Mouse (Mus musculus) midbrain, embryonic 13.5 days (tissue): ENCODE measurements at regions not wholly inside any gene's neighbourhood (a gene's known extent, or its start where the extent isn't known, plus 50 kb on each side); places are given as distances from the start of the nearest gene placed in this dataset.

ENCODE experiments used
- ATAC-seq: fragments of 200-750 bp; cut with Nextera tagmentation; 2 replicates; pipeline ENCODE4 v1.8.0; 2017; ENCODE audit warnings: mild to moderate bottlenecking, moderate TSS enrichment, moderate library complexity
- H3K27ac ChIP-seq: fragments of 300-500 bp; sonication (generic); 2 replicates; pipeline ENCODE4 v1.5.1; 2015; ENCODE audit warnings: inconsistent platforms, mild to moderate bottlenecking, moderate library complexity
- H3K27me3 ChIP-seq: fragments of 300-500 bp; sonication (generic); 2 replicates; pipeline ENCODE4 v1.6.1; 2015; ENCODE audit warnings: mild to moderate bottlenecking, inconsistent platforms
- H3K36me3 ChIP-seq: fragments of 300-500 bp; sonication (generic); 2 replicates; pipeline ENCODE4 v1.6.1; 2015; ENCODE audit warnings: mild to moderate bottlenecking, inconsistent platforms
- H3K4me1 ChIP-seq: fragments of 300-500 bp; sonication (generic); replicated peaks from 2 replicates; pipeline ENCODE4 v1.6.1; 2015; ENCODE audit warnings: inconsistent platforms
- H3K4me2 ChIP-seq: fragments of 300-500 bp; sonication (generic); replicated peaks from 2 replicates; pipeline ENCODE4 v1.6.1; 2015; ENCODE audit warnings: moderate library complexity, mild to moderate bottlenecking, inconsistent platforms
- H3K4me3 ChIP-seq: fragments of 300-500 bp; sonication (generic); replicated peaks from 2 replicates; pipeline ENCODE4 v1.5.1; 2015; ENCODE audit warnings: mild to moderate bottlenecking, inconsistent platforms
- H3K9ac ChIP-seq: fragments of 300-500 bp; sonication (generic); replicated peaks from 2 replicates; pipeline ENCODE4 v1.6.1; 2015; ENCODE audit warnings: mild to moderate bottlenecking, inconsistent platforms
- H3K9me3 ChIP-seq: fragments of 300-500 bp; sonication (generic); 2 replicates; pipeline ENCODE4 v1.6.1; 2016; ENCODE audit warnings: mild to moderate bottlenecking, inconsistent platforms
- WGBS: fragments of 180-500 bp; shearing (Covaris S2); methylation state at CpG from one replicate; pipeline ENCODE4 v1.1.7; 2015; 5-methylcytosine and 5-hydroxymethylcytosine counted together

GRCm38 (mm10) chr1:113389920-113390319, 1525.2 kb upstream of the Dsel start:
- 0 out of 2 replicates have a peak, but pooled peaks cover 2% of the 10 kb centered on the region for H3K4me1 ChIP-seq
- no peak overlapping the region for H3K9ac ChIP-seq
- ATAC-seq = no peak
- H3K9me3 ChIP-seq = no peaks in the 10 kb centered on the region
- H3K27ac ChIP-seq = no peak overlapping the region
- no peak overlapping the region for H3K4me2 ChIP-seq
- H3K4me3 ChIP-seq = no peak overlapping the region
- H3K36me3 ChIP-seq = no peaks in the 10 kb centered on the region
- WGBS = 96% methylated on average over 2 of the region's 2 CpGs
- no peaks in the 10 kb centered on the region for H3K27me3 ChIP-seq

GRCm38 (mm10) chr1:113384888-113385430, 1520.2 kb upstream of the Dsel start:
- H3K4me1 ChIP-seq = 0 out of 2 replicates have a peak, but pooled peaks cover 3% of the 10 kb centered on the region
- no peaks in the 10 kb centered on the region for H3K36me3 ChIP-seq
- no peaks in the 10 kb centered on the region for H3K9me3 ChIP-seq
- no peak for ATAC-seq
- no peak overlapping the region for H3K27ac ChIP-seq
- no peaks in the 10 kb centered on the region for H3K27me3 ChIP-seq
- no peak overlapping the region for H3K4me2 ChIP-seq
- no peak overlapping the region for H3K9ac ChIP-seq
- 46% methylated on average over 6 of the region's 6 CpGs for WGBS
- H3K4me3 ChIP-seq = no peak overlapping the region

GRCm38 (mm10) chr1:113383717-113384116, 1519.0 kb upstream of the Dsel start:
- Histone ChIP-seq H3K27me3 (no peaks in the 10 kb centered on the region), H3K9me3 (no peaks in the 10 kb centered on the region), H3K4me1 (0 out of 2 replicates have a peak, but pooled peaks cover 3% of the 10 kb centered on the region), H3K4me2 (no peak overlapping the region), H3K9ac (no peak overlapping the region), H3K4me3 (no peak overlapping the region), H3K27ac (no peak overlapping the region), H3K36me3 (no peaks in the 10 kb centered on the region)
- no peak for ATAC-seq
- 82% methylated on average over 2 of the region's 2 CpGs for WGBS

DNA sequence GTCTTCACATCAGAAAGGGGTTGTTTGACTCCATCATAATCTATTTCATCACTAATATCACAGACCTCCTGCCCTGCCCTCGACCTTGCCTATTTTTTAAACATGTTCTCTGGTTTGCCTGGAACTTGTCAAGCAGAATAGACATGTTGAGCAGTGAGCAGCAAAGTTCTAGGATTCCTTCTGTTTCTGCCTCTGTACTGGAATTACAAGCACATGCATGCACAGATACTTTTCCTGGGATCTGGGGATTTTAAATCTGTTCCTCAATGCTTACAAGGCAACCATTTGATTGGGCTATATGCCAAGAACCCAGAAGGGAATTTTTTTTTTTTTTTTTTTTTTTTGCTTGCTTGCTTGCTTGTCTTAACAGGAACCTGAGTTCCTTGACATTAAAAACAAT, 1508.0 kb upstream of the Dsel start:
- no peaks in the 10 kb centered on the region for H3K27me3 ChIP-seq
- no peak overlapping the region for H3K4me2 ChIP-seq
- WGBS = 70% methylated on average over 1 of the region's 1 CpGs
- no peak for ATAC-seq
- no peak overlapping the region for H3K9ac ChIP-seq
- H3K4me1 ChIP-seq = no peaks in the 10 kb centered on the region
- H3K9me3 ChIP-seq = no peaks in the 10 kb centered on the region
- no peak overlapping the region for H3K27ac ChIP-seq
- no peak overlapping the region for H3K4me3 ChIP-seq
- H3K36me3 ChIP-seq = no peaks in the 10 kb centered on the region

DNA sequence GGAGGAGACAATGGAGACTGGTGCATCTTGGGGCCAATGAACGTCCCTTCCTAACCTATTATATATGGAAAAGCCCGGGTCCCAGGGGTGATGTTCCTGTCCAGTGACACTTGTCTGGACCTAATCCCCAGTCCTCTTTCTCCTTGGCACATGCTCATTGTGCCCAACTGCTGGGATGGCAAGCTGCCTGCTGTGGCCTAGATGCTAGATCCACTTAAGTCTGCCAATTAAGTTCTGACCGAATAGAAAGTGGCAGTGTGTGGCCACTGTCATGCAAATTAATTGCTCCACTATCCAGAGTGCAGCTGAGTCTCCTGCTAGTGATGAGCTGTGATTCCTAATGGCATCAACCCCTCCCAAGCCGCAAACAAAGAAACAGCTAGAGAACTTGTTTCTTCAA, 1493.5 kb upstream of the Dsel start:
- Histone ChIP-seq H3K27ac (no peak overlapping the region), H3K27me3 (no peaks in the 10 kb centered on the region), H3K9ac (no peak overlapping the region), H3K4me2 (no peak overlapping the region), H3K36me3 (no peaks in the 10 kb centered on the region), H3K4me3 (no peak overlapping the region), H3K9me3 (no peaks in the 10 kb centered on the region), H3K4me1 (peaks cover 3% of the 10 kb centered on the region; the same call in 1 of the 2 replicates)
- ATAC-seq = peak; percentile 88
- WGBS = 24% methylated on average over 4 of the region's 4 CpGs

GRCm38 (mm10) chr1:113308037-113308436, 1443.3 kb upstream of the Dsel start:
- no peaks in the 10 kb centered on the region for H3K4me1 ChIP-seq
- no peak overlapping the region for H3K9ac ChIP-seq
- no peak for ATAC-seq
- 84% methylated on average over 2 of the region's 2 CpGs for WGBS
- no peaks in the 10 kb centered on the region for H3K36me3 ChIP-seq
- no peak overlapping the region for H3K4me2 ChIP-seq
- no peaks in the 10 kb centered on the region for H3K27me3 ChIP-seq
- no peak overlapping the region for H3K27ac ChIP-seq
- no peaks in the 10 kb centered on the region for H3K9me3 ChIP-seq
- H3K4me3 ChIP-seq = no peak overlapping the region

GRCm38 (mm10) chr1:113297807-113298206, 1433.1 kb upstream of the Dsel start:
- Histone ChIP-seq H3K27ac (no peak overlapping the region), H3K9ac (no peak overlapping the region), H3K4me2 (no peak overlapping the region), H3K4me3 (no peak overlapping the region), H3K9me3 (no peaks in the 10 kb centered on the region), H3K36me3 (no peaks in the 10 kb centered on the region), H3K4me1 (no peaks in the 10 kb centered on the region), H3K27me3 (no peaks in the 10 kb centered on the region)
- no peak for ATAC-seq
- WGBS = 80% methylated on average over 3 of the region's 3 CpGs

GRCm38 (mm10) chr1:113288242-113288641, 1423.5 kb upstream of the Dsel start:
- Histone ChIP-seq H3K27ac (no peak overlapping the region), H3K27me3 (no peaks in the 10 kb centered on the region), H3K36me3 (no peaks in the 10 kb centered on the region), H3K9me3 (no peaks in the 10 kb centered on the region), H3K4me1 (no peaks in the 10 kb centered on the region), H3K4me2 (no peak overlapping the region), H3K4me3 (no peak overlapping the region), H3K9ac (no peak overlapping the region)
- no peak for ATAC-seq

- Histone ChIP-seq H3K4me2 (no peak overlapping the region), H3K36me3 (no peaks in the 10 kb centered on the region), H3K27ac (no peak overlapping the region), H3K4me3 (no peak overlapping the region), H3K4me1 (no peaks in the 10 kb centered on the region), H3K27me3 (no peaks in the 10 kb centered on the region), H3K9ac (no peak overlapping the region), H3K9me3 (no peaks in the 10 kb centered on the region)
- no peak for ATAC-seq
These were observed 1419.4 kb upstream of the Dsel start for GRCm38 (mm10) chr1:113284122-113284521.

- no peaks in the 10 kb centered on the region for H3K4me1 ChIP-seq
- no peak overlapping the region for H3K4me2 ChIP-seq
- H3K36me3 ChIP-seq = no peaks in the 10 kb centered on the region
- no peak for ATAC-seq
- H3K9ac ChIP-seq = no peak overlapping the region
- no peaks in the 10 kb centered on the region for H3K9me3 ChIP-seq
- H3K27ac ChIP-seq = no peak overlapping the region
- H3K4me3 ChIP-seq = no peak overlapping the region
- H3K27me3 ChIP-seq = no peaks in the 10 kb centered on the region
These were observed 1394.7 kb upstream of the Dsel start for GRCm38 (mm10) chr1:113259421-113259820.

- WGBS = 70% methylated on average over 5 of the region's 5 CpGs
These were observed 1382.6 kb upstream of the Dsel start for GRCm38 (mm10) chr1:113247325-113247724.

DNA sequence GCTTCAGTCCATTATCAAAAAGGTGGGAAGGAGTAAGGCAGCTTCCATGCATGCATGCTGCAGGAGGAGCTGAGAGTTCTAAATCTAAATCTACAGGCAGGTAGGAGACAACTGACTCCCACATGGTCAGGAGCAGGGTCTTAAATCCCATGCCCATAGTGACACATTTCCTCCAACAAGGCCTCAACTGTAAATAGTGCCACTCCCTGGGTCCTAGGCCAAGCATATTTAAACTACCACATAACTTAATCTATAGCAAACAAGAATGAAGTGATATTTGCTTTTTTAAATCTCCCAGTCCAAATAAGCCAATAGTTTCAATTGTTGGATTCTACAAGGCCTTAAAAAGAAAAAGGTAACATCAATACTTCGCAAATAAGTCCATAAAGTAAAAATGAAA, 1345.4 kb upstream of the Dsel start:
- H3K4me2 ChIP-seq = no peak overlapping the region
- no peaks in the 10 kb centered on the region for H3K27me3 ChIP-seq
- no peaks in the 10 kb centered on the region for H3K9me3 ChIP-seq
- WGBS = 80% methylated on average over 1 of the region's 1 CpGs
- H3K4me3 ChIP-seq = no peak overlapping the region
- no peaks in the 10 kb centered on the region for H3K4me1 ChIP-seq
- no peak overlapping the region for H3K27ac ChIP-seq
- H3K9ac ChIP-seq = no peak overlapping the region
- H3K36me3 ChIP-seq = no peaks in the 10 kb centered on the region
- ATAC-seq = no peak

More at GRCm38 (mm10) chr1:113247325-113247724, 1382.6 kb upstream of the Dsel start:
- no peak for ATAC-seq
- H3K4me3 ChIP-seq = no peak overlapping the region
- no peaks in the 10 kb centered on the region for H3K27me3 ChIP-seq
- H3K4me2 ChIP-seq = no peak overlapping the region
- no peak overlapping the region for H3K9ac ChIP-seq
- H3K4me1 ChIP-seq = no peaks in the 10 kb centered on the region
- no peaks in the 10 kb centered on the region for H3K36me3 ChIP-seq
- H3K27ac ChIP-seq = no peak overlapping the region
- no peaks in the 10 kb centered on the region; the same call in 1 of the 2 replicates for H3K9me3 ChIP-seq

DNA sequence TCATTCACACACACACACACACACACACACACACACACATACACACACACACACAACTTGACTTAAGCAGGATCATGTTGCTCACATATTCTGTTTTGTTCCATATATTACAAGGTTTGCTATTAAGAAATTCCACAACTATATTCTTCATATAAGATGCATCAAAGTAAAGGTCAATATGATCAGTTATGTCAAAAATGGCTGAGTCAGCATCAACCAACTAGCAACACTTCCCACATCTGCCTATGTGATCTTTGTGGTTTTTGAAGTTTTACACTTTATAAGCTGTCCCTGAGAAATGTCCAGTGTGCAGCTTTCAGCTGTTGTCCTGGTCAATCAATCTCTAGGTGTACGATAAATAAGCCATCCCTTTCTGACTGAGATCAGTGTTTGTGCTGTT, 1339.3 kb upstream of the Dsel start:
- Histone ChIP-seq H3K9me3 (no peaks in the 10 kb centered on the region), H3K27ac (no peak overlapping the region), H3K4me2 (no peak overlapping the region), H3K36me3 (no peaks in the 10 kb centered on the region), H3K9ac (no peak overlapping the region), H3K4me3 (no peak overlapping the region), H3K27me3 (no peaks in the 10 kb centered on the region), H3K4me1 (no peaks in the 10 kb centered on the region)
- no peak for ATAC-seq
- 98% methylated on average over 1 of the region's 1 CpGs for WGBS
